Mouse (Mus musculus): ENCODE results near the gene Dnajc13.

DNA sequence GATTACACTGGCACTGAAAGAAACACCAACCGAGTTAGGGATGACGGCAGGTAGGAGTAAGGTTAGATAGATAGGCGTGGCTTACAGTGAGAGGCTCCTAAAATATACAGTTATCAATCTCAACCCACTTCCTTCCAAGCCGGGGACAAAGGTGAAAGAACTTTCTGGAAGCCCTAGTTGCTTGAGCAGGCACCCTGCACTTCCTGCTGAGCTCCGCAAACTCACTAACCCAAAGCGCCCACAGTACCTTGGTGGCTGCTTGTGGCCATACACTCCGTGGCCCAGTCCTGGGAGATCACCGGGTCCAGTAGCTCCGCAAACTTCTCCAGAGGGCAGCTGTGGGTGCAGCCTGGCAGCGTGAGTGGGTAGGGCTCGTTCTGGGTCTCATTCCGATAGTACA, 37.8 kb upstream of the Dnajc13 start:
- TF ChIP-seq CTCF (conservative IDR thresholded peaks at IDR 0.05; ENCODE audit: low read length): no peak
- TF ChIP-seq POU5F1 (IDR thresholded peaks at IDR 0.05; ENCODE audit: borderline replicate concordance, low read length): no peak

All from E14TG2a.4 (cell line).